Mouse (Mus musculus) megakaryocyte progenitor cell, adult 5-6 weeks (primary cell): ENCODE measurements at regions not wholly inside any gene's neighbourhood (a gene's known extent, or its start where the extent isn't known, plus 50 kb on each side); places are given as distances from the start of the nearest gene placed in this dataset.

ENCODE experiments used
- ATAC-seq: replicated peaks from 2 replicates; pipeline ENCODE4 v1.8.0; 2016; ENCODE audit warnings: mild to moderate bottlenecking, moderate TSS enrichment, inconsistent platforms; ENCODE audit not compliant: poor library complexity

DNA sequence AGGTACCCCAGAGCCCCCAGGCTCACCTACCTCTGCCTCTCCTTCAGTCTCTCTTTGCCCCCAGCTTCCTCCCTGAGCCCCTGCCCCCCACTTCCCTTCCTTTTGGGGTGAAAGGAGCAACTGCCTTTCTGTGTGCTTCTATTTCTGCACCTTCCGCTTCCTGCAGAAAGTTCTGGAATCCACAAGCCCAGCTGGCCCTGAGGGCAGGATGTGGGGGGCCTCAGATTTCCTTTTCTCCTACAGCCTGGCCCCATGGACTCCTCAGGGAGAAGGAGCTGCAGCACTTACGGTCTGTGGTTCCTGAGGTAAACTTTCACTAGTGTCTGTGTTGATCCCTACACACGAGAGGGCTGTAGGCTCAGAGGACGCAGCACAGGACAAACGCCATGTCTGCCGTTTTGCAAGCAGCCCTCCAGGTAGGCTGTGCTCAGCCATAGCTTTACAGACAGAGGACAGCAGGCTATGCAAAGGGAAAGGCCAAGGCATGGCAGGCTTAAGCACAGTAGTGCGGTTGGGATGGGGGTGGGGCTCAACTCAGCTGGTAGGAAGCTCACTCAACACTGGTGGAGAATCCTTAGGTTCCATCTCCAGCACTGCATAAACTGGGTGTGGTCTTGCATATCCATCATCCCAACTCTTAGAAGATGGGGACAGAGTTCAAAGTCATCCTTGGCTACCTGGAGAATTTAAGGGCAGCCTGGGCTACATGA, 108.2 kb upstream of the Ccnd1 start:
- ATAC-seq, result peak; percentile 60

DNA sequence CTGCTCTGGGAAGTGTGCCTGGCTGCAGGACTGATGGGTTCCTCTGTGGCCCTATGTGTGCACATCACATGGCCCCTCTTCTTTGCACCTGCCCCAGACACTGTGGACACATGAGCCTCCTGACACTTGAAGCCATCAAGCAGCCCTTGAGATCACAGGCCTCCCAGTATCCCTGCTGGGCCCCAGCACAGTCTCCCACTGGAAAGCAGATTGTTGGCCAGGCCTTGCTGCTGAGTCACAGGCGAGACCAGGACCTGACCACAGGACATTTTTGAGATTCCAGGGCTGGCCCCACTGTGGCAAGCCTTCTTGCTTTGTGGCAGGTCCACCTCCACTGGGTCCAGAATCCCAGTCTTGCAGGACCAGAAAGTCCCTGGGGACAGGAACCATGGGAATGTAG, 105.5 kb upstream of the Ccnd1 start:
- ATAC-seq, result no peak

DNA sequence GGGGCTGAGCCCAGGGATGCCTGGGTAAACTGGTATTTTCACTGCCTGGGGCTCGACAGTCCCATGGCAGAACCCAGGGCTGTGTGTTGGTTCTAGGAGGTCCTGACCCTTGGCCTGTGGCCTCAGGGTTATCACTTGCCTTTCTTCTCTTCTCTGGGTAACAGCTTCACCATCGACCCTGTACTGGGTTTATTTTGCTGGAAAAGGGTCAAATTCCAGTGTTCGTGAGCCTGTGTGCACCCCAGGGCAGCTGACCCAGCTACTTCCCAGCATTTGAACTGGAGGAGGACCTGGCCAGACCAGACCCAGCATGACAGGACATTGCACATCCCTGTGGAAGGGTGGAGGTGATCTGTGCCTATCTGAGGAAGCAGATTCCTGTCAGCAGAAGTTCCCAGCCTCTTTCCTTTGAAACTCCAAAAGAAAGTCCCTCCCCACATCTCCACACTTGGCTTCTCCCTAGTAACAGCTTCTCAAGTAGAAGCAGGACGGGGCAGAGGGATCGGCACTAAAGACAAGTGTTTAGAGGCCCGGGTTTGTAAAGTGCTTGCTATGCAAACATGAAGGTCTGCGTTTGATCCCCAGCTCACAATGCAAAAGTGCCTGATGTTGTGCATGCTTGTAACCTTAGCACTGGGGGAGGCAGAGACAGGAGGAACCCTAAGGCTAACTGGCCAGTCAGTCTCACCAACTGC, 103.9 kb upstream of the Ccnd1 start:
- ATAC-seq, result no peak

DNA sequence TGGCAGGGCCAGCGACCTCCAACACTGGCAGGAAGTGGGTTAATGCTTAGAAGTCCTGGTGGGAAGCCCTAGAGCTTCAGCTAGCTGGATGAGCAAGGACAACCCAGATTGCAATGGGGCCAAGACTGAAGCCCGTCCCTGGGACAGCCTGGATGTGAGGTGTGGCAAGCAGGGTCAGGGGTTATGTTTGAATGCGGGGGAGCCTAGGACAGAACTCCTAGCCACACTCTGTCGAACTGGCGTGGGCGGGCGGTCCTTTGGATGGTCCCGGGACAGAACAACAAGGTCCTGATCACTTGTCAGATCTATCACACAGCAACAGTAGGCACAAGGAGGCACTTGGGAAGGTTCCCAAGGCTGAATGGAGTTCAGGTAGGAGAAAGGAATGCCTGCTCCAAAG, 101.1 kb upstream of the Ccnd1 start:
- ATAC-seq, result no peak

DNA sequence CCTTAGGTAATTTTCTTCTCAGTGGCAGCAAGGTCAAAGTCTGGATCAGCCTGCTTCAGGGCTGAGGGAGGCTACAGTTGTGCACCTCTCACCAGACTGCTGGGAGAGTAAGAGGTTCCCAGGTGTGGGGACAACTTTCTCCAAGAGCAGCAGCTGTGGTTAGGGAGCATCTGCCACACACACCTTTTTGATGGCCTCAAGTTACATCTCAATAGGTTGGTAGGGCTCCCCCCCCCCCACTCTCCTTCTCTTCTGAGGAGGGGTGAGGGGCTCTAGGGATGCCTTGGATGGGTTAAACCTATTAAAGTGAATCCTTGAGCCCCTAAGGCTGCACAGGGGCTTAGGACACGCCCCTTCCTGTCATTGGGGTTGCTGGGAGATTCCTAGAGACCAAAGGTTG, 94.7 kb upstream of the Ccnd1 start:
- no peak for ATAC-seq

DNA sequence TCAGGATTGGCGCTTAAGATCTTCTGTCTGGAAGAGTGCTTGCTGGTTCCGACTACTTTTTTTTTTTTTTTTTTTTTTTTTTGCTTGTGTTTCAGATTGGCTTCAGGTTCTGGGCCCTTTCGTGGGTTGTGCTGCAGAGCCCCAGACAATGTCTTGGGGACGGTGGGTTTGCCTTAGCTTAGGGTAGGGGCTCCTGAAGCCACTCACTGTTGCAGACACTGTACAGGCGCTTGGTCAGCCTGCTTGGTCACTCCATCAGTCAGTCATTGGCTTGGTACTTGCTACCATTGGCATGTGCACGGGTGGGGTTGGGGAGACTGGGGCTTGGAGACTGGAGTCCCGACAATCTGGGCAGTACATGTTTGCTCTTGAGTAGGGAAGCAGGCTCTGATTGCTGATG, 91.5 kb upstream of the Ccnd1 start:
- ATAC-seq, result no peak

DNA sequence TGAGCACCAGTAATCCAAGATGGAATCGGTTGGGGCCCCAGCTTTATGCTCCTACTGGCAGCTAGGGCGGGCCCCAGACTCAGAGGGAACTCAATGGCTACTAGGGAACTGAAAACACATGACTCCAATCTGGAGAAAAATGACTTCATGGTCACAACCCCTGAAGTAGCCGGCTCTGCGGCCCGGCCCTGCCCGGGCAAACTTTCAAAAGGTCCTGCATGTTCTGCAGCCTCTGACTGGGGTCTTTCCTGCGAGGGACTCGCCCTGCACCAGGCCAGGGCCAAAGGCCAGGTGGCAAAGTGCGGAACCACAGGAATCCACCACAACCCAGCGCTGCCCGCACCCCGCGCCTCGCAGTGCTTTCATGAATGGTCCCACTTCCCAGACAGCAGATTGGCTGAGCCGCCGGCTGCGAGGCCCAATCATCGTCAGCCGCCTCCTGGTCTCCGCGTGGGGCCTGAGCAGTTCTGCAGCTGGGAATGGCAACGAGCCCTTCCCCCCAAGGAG, 91.0 kb upstream of the Ccnd1 start:
- ATAC-seq, result peak; percentile 67

DNA sequence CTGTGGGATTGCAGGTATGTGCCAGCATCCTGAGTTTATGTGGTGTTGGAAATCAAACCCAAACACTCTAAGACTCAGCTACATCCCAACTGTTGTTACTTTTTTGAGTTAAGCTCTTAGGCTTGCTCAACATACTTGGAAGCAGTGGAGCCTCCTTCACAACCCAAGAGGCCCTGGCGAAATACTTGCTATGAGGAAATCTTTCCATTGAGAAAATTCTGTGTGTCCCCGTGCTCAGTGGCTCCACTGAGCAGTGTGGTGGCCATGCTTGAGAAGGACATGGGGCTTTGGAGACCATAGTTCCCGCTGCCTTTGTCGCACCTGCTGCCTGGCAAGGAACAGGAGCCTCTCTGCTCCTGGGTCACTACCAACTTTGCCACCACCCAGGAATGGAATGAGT, 89.9 kb upstream of the Ccnd1 start:
- ATAC-seq, result peak; percentile 71

DNA sequence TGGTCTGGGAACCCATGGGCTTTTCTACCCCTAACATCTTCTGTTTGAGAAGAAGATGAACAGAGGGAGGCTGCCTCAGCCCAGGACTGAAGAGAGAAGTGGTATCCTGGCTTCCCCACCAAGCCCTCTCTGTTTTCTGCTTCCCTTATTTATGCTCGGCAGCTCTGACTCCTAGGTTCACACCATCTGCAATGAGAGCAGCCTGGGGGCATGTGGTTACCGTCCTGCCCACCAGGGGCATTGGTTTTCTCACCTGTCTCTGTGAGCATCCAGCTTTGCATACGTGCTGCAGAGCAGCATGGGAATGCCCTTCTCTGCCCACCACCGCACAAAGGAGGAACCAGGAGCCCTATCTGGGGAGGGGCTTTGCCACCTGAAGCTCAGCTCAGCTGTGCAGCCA, 89.4 kb upstream of the Ccnd1 start:
- peak; percentile 52 for ATAC-seq

DNA sequence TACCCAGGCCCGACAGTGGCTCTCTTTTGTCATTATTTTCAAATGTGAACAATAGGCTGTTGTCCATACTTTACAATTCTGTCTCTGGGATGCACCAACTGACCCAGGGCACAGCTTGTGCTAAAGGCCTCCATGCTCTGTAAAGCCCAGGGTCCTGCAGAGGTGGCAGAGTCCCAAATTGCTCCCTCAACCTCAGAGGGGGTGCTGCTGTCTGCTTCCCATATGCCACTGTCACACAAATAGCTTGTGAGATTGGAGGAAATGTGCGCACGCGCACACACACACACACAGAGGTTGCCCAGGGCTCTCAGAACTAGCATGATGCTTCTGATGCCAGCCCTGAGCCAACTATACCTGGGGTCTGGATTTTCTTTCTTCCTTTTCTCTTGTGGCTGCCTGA, 87.3 kb upstream of the Ccnd1 start:
- no peak for ATAC-seq

DNA sequence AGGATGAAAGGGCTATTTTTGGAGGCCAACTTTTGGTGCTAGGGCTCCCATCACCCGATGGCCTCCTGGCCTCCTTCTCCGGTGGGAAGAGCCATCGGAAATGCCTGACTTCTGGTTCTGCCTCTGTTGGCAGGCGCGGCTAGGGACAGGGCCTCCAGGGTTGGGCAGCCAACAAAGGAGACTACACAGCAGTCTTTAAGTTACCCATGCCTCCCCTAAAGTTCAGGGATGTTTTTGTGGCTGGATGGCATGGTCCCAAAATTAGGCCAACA, 86.2 kb upstream of the Ccnd1 start:
- ATAC-seq, result no peak

DNA sequence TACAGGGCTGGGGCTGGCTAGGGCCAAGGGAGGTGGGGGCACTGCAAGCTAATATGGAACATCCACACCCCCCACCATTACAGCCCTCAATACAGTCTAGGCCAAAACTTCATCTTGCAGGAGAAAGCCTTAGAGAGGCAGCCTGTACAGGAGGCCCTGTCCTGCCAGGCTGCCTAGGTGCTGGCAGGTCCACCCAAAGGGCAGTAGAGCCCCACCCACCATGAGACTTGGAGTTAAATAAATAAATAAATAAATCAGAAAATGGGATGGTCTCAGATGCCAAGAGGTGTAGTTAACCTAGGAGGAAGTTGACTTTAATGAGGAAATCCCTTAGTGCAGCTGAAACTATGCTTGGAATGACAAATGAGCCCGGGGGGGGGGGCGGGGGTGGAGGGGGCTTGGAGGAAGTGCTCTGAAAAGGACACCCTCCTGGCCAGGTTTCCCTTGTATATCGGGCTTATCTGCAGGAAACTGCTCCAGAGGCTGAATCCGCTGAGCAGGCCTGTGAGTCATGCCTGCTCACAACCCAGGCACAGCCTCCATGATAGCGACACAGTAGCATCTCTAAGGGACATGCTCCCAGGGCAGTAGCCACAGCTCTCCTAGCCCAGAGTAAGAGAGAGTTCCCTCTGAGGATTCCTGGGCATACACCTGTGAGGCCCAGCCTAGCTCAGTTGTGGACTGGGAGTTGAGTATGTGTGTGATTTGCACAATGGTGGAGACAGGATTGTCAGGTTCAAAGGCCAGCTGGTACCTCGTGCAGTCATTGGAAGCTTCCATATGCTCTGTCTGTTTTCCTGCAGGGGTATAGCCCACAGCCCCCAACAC, 85.7 kb upstream of the Ccnd1 start:
- peak; percentile 21; the same call in 1 of the 2 replicates for ATAC-seq

DNA sequence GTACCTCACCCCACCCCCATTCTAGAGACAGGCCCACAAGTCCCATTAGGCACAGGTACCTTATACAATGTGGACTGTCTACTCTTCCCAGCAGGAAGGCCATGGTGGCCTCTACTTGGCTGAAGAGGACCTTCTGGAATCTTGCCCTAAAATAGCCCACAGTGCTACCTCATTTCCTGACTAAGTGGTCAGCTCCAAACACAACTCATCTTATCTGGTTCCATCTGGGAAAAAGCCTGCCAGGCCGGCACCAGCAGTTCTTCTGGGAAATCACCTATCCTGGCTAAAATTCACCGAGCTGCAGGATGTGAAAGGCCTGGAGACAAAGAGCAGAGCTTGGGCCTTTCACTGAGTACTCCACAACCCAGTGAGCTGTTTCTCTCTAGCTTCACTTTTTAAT, 84.9 kb upstream of the Ccnd1 start:
- ATAC-seq, result no peak

DNA sequence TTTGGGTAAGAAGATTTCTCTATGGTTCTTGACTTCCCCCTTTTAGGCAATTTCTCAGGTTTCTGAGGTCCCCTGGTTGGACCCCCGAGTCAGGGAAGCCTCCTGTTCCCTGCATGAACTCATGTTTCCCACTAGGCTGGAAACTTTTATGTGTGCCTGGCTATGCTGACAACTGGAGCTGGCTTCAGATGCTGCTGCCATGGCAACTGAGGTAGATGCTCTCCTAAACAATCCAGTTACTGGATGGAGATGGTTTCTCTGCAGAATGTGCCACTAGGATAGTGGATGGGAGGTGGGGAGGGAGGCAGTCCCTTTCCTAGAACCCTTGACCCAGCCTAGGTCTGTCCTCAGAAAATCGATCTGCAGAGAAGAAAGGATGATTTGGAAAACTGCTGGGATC, 79.4 kb upstream of the Ccnd1 start:
- ATAC-seq, result no peak

DNA sequence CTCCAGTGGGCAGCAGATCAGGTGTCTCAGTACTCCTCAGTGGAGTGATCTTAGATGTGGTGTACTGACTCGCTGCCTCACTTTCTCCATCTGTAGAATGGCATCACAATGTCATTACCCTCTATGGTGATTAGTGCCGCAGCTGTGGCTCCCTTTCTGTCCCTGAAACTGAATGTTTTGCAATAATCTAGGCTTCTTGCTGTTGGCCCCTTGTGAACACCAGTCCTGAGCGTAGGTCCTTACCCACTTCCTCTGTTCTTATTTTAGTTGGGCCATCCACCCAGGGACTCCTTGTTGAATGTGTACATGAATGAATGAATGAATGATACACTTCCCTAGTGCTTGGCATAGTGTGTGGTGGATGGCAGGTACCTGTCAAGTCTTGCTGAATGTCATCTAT, 78.4 kb upstream of the Ccnd1 start:
- peak; percentile 88 for ATAC-seq

DNA sequence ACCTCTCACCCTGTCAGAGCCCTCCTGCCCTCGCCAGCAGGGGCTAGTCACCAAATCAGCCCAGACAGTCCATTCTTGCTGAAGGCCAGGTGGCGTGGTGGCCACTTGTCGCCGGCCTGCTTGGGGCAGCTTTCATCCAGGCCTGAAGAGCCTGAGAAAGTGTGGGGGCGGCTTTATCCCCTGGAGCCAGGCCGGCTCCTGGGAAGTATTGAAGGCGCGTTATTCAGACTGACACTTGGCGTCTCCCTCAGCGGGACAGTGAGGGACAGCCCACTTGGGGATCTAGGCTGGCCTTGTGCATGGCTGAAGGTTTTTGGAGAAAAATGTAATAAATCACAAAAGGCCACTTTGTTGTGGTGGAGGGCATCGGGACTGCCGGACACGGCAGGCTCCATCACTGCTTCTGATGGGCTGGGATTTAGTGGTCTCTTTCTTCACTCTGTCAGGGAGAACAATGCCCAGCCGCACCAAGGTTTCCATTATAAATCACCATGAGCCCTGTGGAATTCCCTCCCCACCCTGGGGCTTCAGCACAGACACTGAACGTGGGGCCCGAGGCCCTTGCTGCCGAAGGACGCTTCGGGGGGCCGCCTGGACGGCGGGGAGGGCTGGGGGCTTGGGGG, 75.8 kb upstream of the Ccnd1 start:
- ATAC-seq, result no peak

DNA sequence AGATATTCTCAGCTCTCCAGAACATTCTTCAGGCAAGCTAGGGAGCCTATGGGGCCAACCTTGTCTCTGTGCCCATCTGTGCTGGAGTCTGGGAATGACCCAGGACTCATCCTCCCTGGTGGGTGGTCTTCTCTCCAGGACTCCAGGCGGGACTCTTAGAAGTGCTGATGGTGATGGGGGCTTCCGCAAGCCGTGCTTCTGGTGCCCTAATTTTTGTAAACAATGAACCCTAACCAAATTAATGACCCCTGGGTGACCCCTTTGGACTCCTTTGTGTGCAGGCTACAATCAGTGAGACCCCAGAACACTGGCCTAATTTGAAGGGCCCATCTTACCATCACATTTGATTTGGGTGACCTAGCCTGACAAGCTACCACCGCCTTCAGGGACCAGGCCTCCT, 71.0 kb upstream of the Ccnd1 start:
- ATAC-seq, result no peak

DNA sequence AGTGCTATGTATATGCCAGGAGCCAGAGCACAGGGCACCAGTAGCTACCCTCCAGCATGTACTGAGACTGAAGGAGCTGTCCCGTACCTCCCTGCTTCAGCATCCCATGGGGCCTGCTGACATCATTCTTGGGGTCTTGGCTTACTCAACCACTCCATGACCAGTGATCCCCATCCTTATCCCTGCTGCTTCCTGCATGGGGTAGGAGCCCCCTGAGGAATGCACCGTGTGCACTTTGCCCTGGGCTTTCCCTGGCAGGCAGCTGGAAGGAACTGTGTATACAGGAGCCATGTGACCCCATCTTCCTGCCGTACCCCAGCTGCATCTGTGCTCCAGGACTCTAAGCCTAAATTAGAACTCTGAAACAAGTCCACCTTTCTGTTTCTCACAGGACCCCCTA, 70.3 kb upstream of the Ccnd1 start:
- ATAC-seq, result no peak

DNA sequence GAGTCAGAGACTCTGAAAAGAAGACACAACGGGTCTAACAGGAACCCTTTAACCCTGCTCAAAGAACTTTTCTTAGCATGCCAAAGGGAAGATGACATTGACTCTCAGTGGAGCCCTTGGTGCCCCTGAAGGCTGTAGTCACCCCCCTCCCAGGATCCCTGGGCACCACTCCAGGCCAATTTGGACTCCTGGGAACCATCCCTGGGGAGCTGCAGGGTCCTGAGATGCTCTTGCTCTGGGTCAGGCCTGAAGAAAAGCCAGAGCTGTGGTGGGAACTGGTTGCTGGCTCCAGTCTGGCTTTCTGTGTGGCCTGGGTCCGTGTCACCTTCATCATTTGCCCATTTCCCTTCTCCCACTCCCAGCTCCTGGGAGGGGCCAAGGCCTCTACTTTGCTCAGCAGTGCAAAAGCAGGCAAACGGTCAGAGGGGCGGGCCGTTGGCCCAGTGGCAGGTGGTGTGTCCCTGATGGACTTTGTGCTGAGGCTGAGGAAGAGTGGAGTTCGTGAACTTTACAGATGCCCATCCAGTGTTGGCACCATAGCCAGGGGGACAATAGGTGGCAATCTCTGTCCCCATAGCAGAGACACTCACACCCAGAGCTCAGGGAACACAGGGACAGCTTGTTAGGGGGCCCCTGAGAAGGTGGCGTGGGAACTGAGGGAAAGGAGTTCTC, 69.1 kb upstream of the Ccnd1 start:
- ATAC-seq, result no peak

DNA sequence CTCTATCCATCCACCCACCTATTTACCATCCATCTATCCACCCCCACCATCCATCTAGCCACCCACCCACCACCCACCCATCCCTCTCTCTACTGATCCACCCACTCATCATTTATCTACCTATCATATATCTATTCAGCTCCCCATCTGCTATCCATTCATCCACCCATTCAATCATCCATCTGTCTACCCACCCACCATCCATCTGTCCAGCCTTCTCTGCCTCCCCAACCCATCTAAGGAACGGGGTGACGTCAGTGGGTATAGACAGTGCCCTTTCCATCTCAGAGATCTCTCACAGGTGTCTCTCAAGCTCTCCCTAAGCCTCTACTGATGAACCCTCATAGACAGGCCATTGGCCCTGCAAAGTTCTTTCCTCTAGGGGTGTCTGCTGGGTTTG, 67.5 kb upstream of the Ccnd1 start:
- no peak for ATAC-seq

DNA sequence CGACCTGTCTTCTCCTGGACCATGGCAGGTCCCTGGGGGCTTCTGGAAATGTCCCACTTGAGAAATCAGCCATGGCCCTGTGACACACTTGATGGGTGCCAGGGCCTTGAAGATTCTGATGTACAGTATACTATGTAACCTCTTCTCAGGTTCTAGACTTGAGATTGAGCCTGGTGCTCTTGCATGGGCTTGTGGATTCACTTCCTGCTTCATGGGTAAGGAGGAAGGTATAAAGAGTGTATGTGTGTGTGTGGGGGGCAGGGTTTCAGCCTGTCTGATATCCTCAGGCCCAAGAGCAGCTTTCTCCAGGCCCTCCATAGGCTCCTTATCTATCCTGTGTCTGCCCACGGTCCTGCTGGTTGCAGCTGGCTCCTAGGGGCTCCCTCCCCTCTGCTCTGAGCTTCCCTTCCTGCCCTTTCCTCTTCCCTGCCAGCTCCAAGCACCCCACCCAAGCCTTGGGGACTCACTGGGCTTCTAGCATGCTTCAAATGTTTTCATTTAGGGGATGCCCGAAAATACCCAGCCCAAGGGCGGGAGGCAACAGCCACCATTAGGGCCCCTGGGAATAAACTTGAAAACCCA, 61.9 kb upstream of the Ccnd1 start:
- peak; percentile 47; the same call in 1 of the 2 replicates for ATAC-seq
